Mouse (Mus musculus) cortical plate, adult 2 months (tissue): ENCODE measurements around the gene Bcas3.

Experiments used
- CTCF ChIP-seq: fragments of 200-500 bp; IDR thresholded peaks from 2 replicates; pipeline ENCODE4 v1.5.1; 2011; ENCODE audit warnings: mild to moderate bottlenecking, control low read depth, low read length; ENCODE audit not compliant: insufficient read depth; ENCODE audit errors: extremely low read depth
- POLR2A ChIP-seq: fragments of 200-500 bp; IDR thresholded peaks from 2 replicates; pipeline ENCODE4 v1.6.1; 2011; ENCODE audit warnings: mild to moderate bottlenecking, low read length, control low read depth; ENCODE audit not compliant: insufficient read depth; ENCODE audit errors: extremely low read depth

DNA sequence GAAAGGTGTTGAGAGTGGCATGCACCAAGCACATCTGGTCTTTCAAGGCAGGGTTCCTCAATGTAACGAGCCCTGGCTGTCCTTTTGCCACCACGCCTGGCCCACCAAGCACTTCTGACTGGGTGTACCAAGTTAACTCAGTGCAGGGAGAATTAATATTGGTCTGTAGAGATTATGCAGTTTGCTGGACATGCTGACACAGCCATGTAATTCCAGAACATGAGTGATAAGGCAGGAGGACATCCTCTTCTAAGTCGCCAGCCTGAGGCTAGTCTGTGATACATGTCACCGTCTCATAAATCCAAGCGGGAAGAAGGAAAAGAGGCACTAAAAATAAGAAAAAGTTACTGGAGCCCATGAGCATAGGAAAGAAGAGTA, 101.3 kb downstream of the Bcas3 start:
- TF ChIP-seq POLR2A (no peak), CTCF (no peak)
